In genomic region chr8:35196189-35196588, GRCm38 (mm10) we compare ENCODE assay signal across 15 mouse cellular contexts.
DNase-seq lines count a peak whose midpoint lies in the region; ATAC-seq and TF ChIP-seq lines count a peak whose summit lies in the region.
"Had no signal": no experiment of that assay in that cellular context is flagged by ENCODE, and none has a peak within 500 bp of the region (broad histone marks: within the 10 kb centered on the region; RNA-seq: fewer than 3 reads in every experiment).

No protein-coding gene starts in this region.

- WGBS in hindbrain, embryonic 13.5 days: 26% methylated on average over 4 of the region's 4 CpGs
- WGBS in hindbrain, embryonic 11.5 days: 33% methylated on average over 4 of the region's 4 CpGs
- WGBS in embryonic facial prominence, embryonic 14.5 days: 24% methylated on average over 4 of the region's 4 CpGs
- 16% methylated on average over 4 of the region's 4 CpGs for WGBS in hindbrain, embryonic 15.5 days
- WGBS in midbrain, postnatal 0 days: 13% methylated on average over 4 of the region's 4 CpGs

- H3K4me2 ChIP-seq in hindbrain, embryonic 13.5 days: no peak overlapping the region
- H3K4me2 ChIP-seq in hindbrain, embryonic 11.5 days (replicated peaks; ENCODE audit: low read depth, low read length): no peak overlapping the region
- H3K4me2 ChIP-seq in embryonic facial prominence, embryonic 14.5 days (ENCODE audit: low read depth, low read length): no peak overlapping the region
- H3K4me2 ChIP-seq in hindbrain, embryonic 15.5 days: no peak overlapping the region
- no peak overlapping the region for H3K4me2 ChIP-seq in midbrain, postnatal 0 days (ENCODE audit: low read depth, low read length, poor library complexity, severe bottlenecking)
- H3K4me2 ChIP-seq: heart, embryonic 11.5 days had no signal

- H3K9ac ChIP-seq in hindbrain, embryonic 13.5 days: no peak overlapping the region
- no peak overlapping the region for H3K9ac ChIP-seq in hindbrain, embryonic 11.5 days (ENCODE audit: low read depth, low read length)
- no peak overlapping the region for H3K9ac ChIP-seq in embryonic facial prominence, embryonic 14.5 days (ENCODE audit: low read depth, low read length)
- no peak overlapping the region for H3K9ac ChIP-seq in hindbrain, embryonic 15.5 days
- no peak overlapping the region for H3K9ac ChIP-seq in midbrain, postnatal 0 days (replicated peaks; ENCODE audit: low read length, poor library complexity, severe bottlenecking)

- H3K9me3 ChIP-seq in hindbrain, embryonic 13.5 days: no peaks in the 10 kb centered on the region
- no peaks in the 10 kb centered on the region for H3K9me3 ChIP-seq in hindbrain, embryonic 11.5 days (ENCODE audit: control insufficient read depth, low read length)
- H3K9me3 ChIP-seq in embryonic facial prominence, embryonic 14.5 days (ENCODE audit: control insufficient read depth, low read length): no peaks in the 10 kb centered on the region
- H3K9me3 ChIP-seq in hindbrain, embryonic 15.5 days: no peaks in the 10 kb centered on the region
- H3K9me3 ChIP-seq in midbrain, postnatal 0 days (ENCODE audit: low read length): no peaks in the 10 kb centered on the region

- TF ChIP-seq CTCF in midbrain, postnatal 0 days (IDR thresholded peaks at IDR 0.05): no peak

- peaks cover 14% of the 10 kb centered on the region; the same call in 1 of the 2 replicates for H3K4me1 ChIP-seq in hindbrain, embryonic 13.5 days (replicated peaks)
- H3K4me1 ChIP-seq in hindbrain, embryonic 11.5 days (replicated peaks; ENCODE audit: control insufficient read depth, insufficient read depth, low read length): no peaks in the 10 kb centered on the region
- H3K4me1 ChIP-seq in embryonic facial prominence, embryonic 14.5 days (ENCODE audit: control insufficient read depth, insufficient read depth, low read length): peaks cover 23% of the 10 kb centered on the region; the same call in 1 of the 2 replicates
- no peaks in the 10 kb centered on the region for H3K4me1 ChIP-seq in hindbrain, embryonic 15.5 days (replicated peaks)
- H3K4me1 ChIP-seq in midbrain, postnatal 0 days (ENCODE audit: insufficient read depth, low read length): 0 out of 2 replicates have a peak, but pooled peaks cover 4% of the 10 kb centered on the region

- DNase-seq in hindbrain, embryonic 11.5 days (ENCODE audit: low spot score): no peak
- peak; percentile 74 for DNase-seq in embryonic facial prominence, embryonic 14.5 days (ENCODE audit: low spot score)
- DNase-seq in midbrain, postnatal 0 days (ENCODE audit: low spot score): peak; percentile 51
- DNase-seq in cerebellum, postnatal 14 days: no peak
- DNase-seq in frontal cortex, postnatal 10 days (ENCODE audit: low spot score in 2 of 2): no peak
- no peak for DNase-seq in cerebellum, adult 11-12 months
- DNase-seq: cerebellum, adult 9-10 months; gastrocnemius, postnatal 25 days; heart, postnatal 4 days; kidney, adult 18-20 months had no signal

- no peaks in the 10 kb centered on the region for H3K36me3 ChIP-seq in hindbrain, embryonic 13.5 days
- H3K36me3 ChIP-seq in hindbrain, embryonic 11.5 days (ENCODE audit: control insufficient read depth, insufficient read depth, low read length): no peaks in the 10 kb centered on the region
- no peaks in the 10 kb centered on the region for H3K36me3 ChIP-seq in embryonic facial prominence, embryonic 14.5 days (ENCODE audit: control insufficient read depth, insufficient read depth, low read length)
- H3K36me3 ChIP-seq in hindbrain, embryonic 15.5 days: no peaks in the 10 kb centered on the region
- H3K36me3 ChIP-seq in midbrain, postnatal 0 days (ENCODE audit: insufficient read depth, low read length): no peaks in the 10 kb centered on the region
- H3K36me3 ChIP-seq: G1E had no signal

- no peak overlapping the region for H3K27ac ChIP-seq in hindbrain, embryonic 13.5 days
- H3K27ac ChIP-seq in hindbrain, embryonic 11.5 days (ENCODE audit: low read depth, low read length): no peak overlapping the region
- no peak overlapping the region for H3K27ac ChIP-seq in embryonic facial prominence, embryonic 14.5 days (replicated peaks; ENCODE audit: low read depth, low read length)
- H3K27ac ChIP-seq in hindbrain, embryonic 15.5 days (replicated peaks): no peak overlapping the region
- no peak overlapping the region for H3K27ac ChIP-seq in midbrain, postnatal 0 days (ENCODE audit: low read depth, low read length)
- H3K27ac ChIP-seq: layer of hippocampus, adult 2 months had no signal

- H3K27me3 ChIP-seq in hindbrain, embryonic 13.5 days: no peaks in the 10 kb centered on the region
- no peaks in the 10 kb centered on the region for H3K27me3 ChIP-seq in hindbrain, embryonic 11.5 days (ENCODE audit: control insufficient read depth, insufficient read depth, low read length)
- H3K27me3 ChIP-seq in embryonic facial prominence, embryonic 14.5 days (replicated peaks; ENCODE audit: control insufficient read depth, insufficient read depth, low read length): no peaks in the 10 kb centered on the region
- no peaks in the 10 kb centered on the region for H3K27me3 ChIP-seq in hindbrain, embryonic 15.5 days
- no peaks in the 10 kb centered on the region for H3K27me3 ChIP-seq in midbrain, postnatal 0 days (ENCODE audit: insufficient read depth, low read length)

- H3K4me3 ChIP-seq in hindbrain, embryonic 13.5 days: no peak overlapping the region
- no peak overlapping the region for H3K4me3 ChIP-seq in hindbrain, embryonic 11.5 days (ENCODE audit: low read depth, low read length)
- no peak overlapping the region for H3K4me3 ChIP-seq in embryonic facial prominence, embryonic 14.5 days (ENCODE audit: low read depth, low read length)
- H3K4me3 ChIP-seq in hindbrain, embryonic 15.5 days: no peak overlapping the region
- no peak overlapping the region for H3K4me3 ChIP-seq in midbrain, postnatal 0 days (ENCODE audit: low read depth, low read length)
- H3K4me3 ChIP-seq: layer of hippocampus, adult 2 months had no signal

- ATAC-seq in hindbrain, embryonic 13.5 days (ENCODE audit: low FRiP score): peak; percentile 63; the same call in 1 of the 2 replicates
- ATAC-seq in hindbrain, embryonic 11.5 days (ENCODE audit: low FRiP score): no peak
- peak; percentile 70 for ATAC-seq in embryonic facial prominence, embryonic 14.5 days (ENCODE audit: low read depth)
- peak; percentile 72; the same call in 1 of the 2 replicates for ATAC-seq in hindbrain, embryonic 15.5 days (ENCODE audit: low FRiP score, low read depth)
- no peak for ATAC-seq in midbrain, postnatal 0 days (ENCODE audit: low FRiP score)

Comparison
In these comparisons a context has a peak if more than half of its experiments do, and no peak if none do; other contexts are left out.
1. ATAC-seq: peak in hindbrain, embryonic 13.5 days (single experiment), embryonic facial prominence, embryonic 14.5 days (single experiment) and hindbrain, embryonic 15.5 days (single experiment); none in hindbrain, embryonic 11.5 days (single experiment) and midbrain, postnatal 0 days (single experiment).
2. DNase-seq: peak in embryonic facial prominence, embryonic 14.5 days (single experiment) and midbrain, postnatal 0 days (single experiment); none in hindbrain, embryonic 11.5 days (single experiment), cerebellum, postnatal 14 days (0 of 2), frontal cortex, postnatal 10 days (0 of 2) and cerebellum, adult 11-12 months (single experiment).